Mouse (Mus musculus) E14TG2a.4 (cell line): ENCODE data around the gene Olfr1425.

Experiments used
- CTCF ChIP-seq: conservative IDR thresholded peaks from 2 replicates; pipeline ENCODE4 v1.5.1; 2014; ENCODE audit warnings: low read length
- NANOG ChIP-seq: IDR thresholded peaks from 2 replicates; pipeline ENCODE4 v1.6.1; 2014; ENCODE audit warnings: borderline replicate concordance, low read length, mixed read lengths
- POU5F1 ChIP-seq: IDR thresholded peaks from 2 replicates; pipeline ENCODE4 v1.6.1; 2014; ENCODE audit warnings: low read length, borderline replicate concordance

DNA sequence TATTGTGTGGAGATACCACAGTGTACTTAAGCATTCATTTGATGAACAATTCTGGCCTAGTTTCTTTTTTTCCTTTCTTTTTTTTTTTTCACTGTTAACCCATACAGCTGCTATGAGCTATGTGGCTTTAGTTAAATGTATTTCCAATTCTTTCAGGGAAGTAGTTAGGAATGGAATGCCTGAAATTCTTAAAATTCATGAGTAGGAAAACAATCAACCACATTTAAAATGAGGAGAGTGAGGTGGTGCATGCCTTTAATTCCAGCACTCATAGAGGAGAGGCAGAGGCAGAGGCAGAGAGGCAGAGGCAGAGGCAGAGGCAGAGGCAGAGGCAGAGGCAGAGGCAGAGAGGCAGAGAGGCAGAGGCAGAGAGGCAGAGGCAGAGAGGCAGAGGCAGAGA is 39.8 kb downstream of the Olfr1425 start:
- no peak for TF ChIP-seq CTCF
- no peak for TF ChIP-seq POU5F1
- TF ChIP-seq NANOG, result no peak
